Mouse (Mus musculus) lung, adult 2 months (tissue): ENCODE results near the gene Pcsk4. TPM values are rescaled to one million over a fixed set of nuclear protein-coding genes. Genes with fewer than 3 reads are reported as not detected.

ENCODE experiments used
- DNase-seq: peaks from one replicate; pipeline ENCODE4 v3.0.0; 2022
- H3K4me1 ChIP-seq: fragments of 200-500 bp; 2 replicates; pipeline ENCODE4 v1.6.1; 2011; ENCODE audit warnings: low read length; ENCODE audit not compliant: control insufficient read depth, insufficient read depth
- H3K4me3 ChIP-seq: fragments of 200-500 bp; replicated peaks from 2 replicates; pipeline ENCODE3; 2011; ENCODE audit warnings: low read depth, mild to moderate bottlenecking, control low read depth, low read length; ENCODE audit errors: extremely low read depth
- CTCF ChIP-seq: fragments of 200-500 bp; IDR thresholded peaks from 2 replicates; pipeline ENCODE4 v1.5.1; 2011; ENCODE audit warnings: mild to moderate bottlenecking, low read length, control low read depth; ENCODE audit not compliant: insufficient read depth
- POLR2A ChIP-seq: fragments of 200-500 bp; IDR thresholded peaks from 2 replicates; pipeline ENCODE4 v1.6.1; 2011; ENCODE audit warnings: low read depth, mild to moderate bottlenecking, control low read depth, low read length, borderline replicate concordance; ENCODE audit errors: extremely low read depth
- WGBS: fragments of 180-500 bp; shearing (Covaris S2); methylation state at CpG from one replicate; pipeline ENCODE4 v1.1.7; 2018; 5-methylcytosine and 5-hydroxymethylcytosine counted together
- polyA plus RNA-seq: library from polyadenylated mRNA; depleted of rRNA; stranded (reverse); fragments of >200 nt; gene quantifications from 2 replicates; pipeline ENCODE4 v1.2.3, GENCODE M21; 2012

Pcsk4 gene
- polyA plus RNA-seq, 1 experiment = 10.4 TPM

GRCm38 (mm10) chr10:80342305-80342748 lies 13.0 kb upstream of the Pcsk4 start:
- H3K4me1 ChIP-seq = peaks cover 29% of the 10 kb centered on the region
- DNase-seq = no peak
- TF ChIP-seq POLR2A (no peak), CTCF (no peak)
- WGBS = 16% methylated on average over 26 of the region's 26 CpGs
- peak overlapping the region; percentile 29 for H3K4me3 ChIP-seq

GRCm38 (mm10) chr10:80341491-80342304 lies 12.4 kb upstream of the Pcsk4 start:
- 22% methylated on average over 47 of the region's 47 CpGs for WGBS
- peaks cover 29% of the 10 kb centered on the region for H3K4me1 ChIP-seq
- DNase-seq = no peak
- no peak overlapping the region for H3K4me3 ChIP-seq
- no peak for TF ChIP-seq POLR2A
- TF ChIP-seq CTCF = no peak

- no peak overlapping the region for H3K4me3 ChIP-seq
- no peak for DNase-seq
- TF ChIP-seq POLR2A (no peak), CTCF (no peak)
- H3K4me1 ChIP-seq = peaks cover 29% of the 10 kb centered on the region
- WGBS = 56% methylated on average over 21 of the region's 21 CpGs
Observed at GRCm38 (mm10) chr10:80341026-80341425, 11.7 kb upstream of the Pcsk4 start.

GRCm38 (mm10) chr10:80339941-80340750 lies 10.8 kb upstream of the Pcsk4 start:
- TF ChIP-seq POLR2A = no peak; the same call in 1 of the 2 replicates
- TF ChIP-seq CTCF = peak; percentile 90
- 20% methylated on average over 19 of the region's 19 CpGs for WGBS
- Histone ChIP-seq H3K4me3 (no peak overlapping the region), H3K4me1 (peaks cover 22% of the 10 kb centered on the region)
- DNase-seq = peak; percentile 87

GRCm38 (mm10) chr10:80336263-80336662 lies 7.0 kb upstream of the Pcsk4 start:
- TF ChIP-seq POLR2A (no peak), CTCF (no peak)
- WGBS = 82% methylated on average over 12 of the region's 12 CpGs
- no peak overlapping the region for H3K4me3 ChIP-seq
- peaks cover 2% of the 10 kb centered on the region; the same call in 1 of the 2 replicates for H3K4me1 ChIP-seq
- DNase-seq = no peak

GRCm38 (mm10) chr10:80332525-80332989 lies 3.3 kb upstream of the Pcsk4 start:
- 76% methylated on average over 5 of the region's 5 CpGs for WGBS
- TF ChIP-seq CTCF (no peak), POLR2A (no peak)
- Histone ChIP-seq H3K4me1 (peaks cover 4% of the 10 kb centered on the region), H3K4me3 (no peak overlapping the region)
- DNase-seq = no peak

GRCm38 (mm10) chr10:80331636-80332524 lies 2.6 kb upstream of the Pcsk4 start:
- WGBS = 52% methylated on average over 10 of the region's 10 CpGs

GRCm38 (mm10) chr10:80330888-80331287 lies 1.6 kb upstream of the Pcsk4 start:
- WGBS = 53% methylated on average over 2 of the region's 2 CpGs
- peaks cover 4% of the 10 kb centered on the region for H3K4me1 ChIP-seq
- H3K4me3 ChIP-seq = no peak overlapping the region
- no peak for TF ChIP-seq POLR2A
- TF ChIP-seq CTCF = no peak
- DNase-seq = no peak

More at GRCm38 (mm10) chr10:80331636-80332524, 2.6 kb upstream of the Pcsk4 start:
- no peak for TF ChIP-seq POLR2A
- TF ChIP-seq CTCF = no peak
- DNase-seq = no peak
- H3K4me1 ChIP-seq = peaks cover 4% of the 10 kb centered on the region
- H3K4me3 ChIP-seq = no peak overlapping the region
